Mouse (Mus musculus) spleen, embryonic (tissue): ENCODE measurements at regions not wholly inside any gene's neighbourhood (a gene's known extent, or its start where the extent isn't known, plus 50 kb on each side); places are given as distances from the start of the nearest gene placed in this dataset.

Experiments used
- CTCF ChIA-PET: fragments of 350-600 bp; sonication (Branson Sonifier 250); formaldehyde crosslinking; loops from one replicate; lab custom pipeline; 2022; lab: Charles Lee

DNA sequence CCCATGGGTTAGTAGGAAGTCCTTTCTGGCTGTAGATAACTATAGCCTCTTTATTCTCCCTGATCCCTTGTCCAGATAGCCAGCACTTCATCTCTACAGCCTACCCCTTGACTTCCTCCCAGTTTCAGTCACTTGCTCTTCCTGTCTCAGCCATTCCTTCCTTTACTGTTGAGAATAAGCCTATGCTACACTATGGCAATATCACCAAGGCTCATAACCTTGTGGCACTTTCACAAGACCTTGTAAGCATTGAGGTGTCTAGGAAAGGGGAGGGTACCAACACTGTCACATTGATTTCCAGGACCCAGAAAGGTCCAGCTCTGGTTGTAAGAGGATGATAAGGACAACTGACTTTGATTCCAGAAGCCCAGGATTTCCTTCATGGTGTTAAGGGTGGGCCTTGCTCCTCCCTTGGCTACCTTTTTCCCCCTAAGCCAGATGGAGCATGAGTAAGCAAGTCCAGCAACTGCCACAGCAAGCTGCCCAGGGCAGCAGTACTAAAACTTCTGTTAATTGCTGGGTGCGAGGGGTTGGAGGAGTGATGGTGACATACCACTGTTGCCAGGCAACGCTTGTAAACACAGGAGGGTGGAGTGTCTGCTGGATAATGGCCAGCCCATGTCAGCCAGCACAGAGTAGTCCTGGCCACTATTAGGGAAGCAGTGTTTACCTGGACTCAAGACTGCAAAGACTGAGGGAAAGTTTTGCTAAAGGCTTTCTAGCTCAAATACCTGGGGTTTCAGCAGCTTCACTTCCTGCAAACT is 75.7 kb downstream of the Ankrd16 start:
- CTCF ChIA-PET = interaction anchor here (0.6 kb wide), 2 partner anchors 86 to 1309 kb away, joined by 4 to 11 read pairs; no protein-coding TSS in a partner anchor

DNA sequence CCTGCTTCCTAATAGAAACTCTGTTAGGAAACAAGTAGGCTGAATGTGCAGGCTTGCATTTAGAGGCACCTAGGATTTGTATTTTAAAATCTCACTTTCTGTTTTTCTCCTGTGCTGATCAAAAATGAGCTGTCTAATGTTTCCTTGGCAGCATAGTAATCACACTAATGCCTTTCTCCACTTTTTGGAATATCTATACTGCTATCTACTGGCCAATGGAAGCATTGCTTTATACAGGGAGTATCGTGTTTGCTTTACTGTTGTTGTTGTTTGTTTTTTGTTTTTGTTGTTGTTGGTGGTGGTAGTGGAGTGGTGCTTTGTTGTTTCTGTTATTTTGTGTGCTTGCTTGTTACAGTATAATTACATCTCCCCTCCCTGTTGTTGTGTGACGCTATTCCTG is 92.3 kb downstream of the Ankrd16 start:
- CTCF ChIA-PET = no interaction called here

DNA sequence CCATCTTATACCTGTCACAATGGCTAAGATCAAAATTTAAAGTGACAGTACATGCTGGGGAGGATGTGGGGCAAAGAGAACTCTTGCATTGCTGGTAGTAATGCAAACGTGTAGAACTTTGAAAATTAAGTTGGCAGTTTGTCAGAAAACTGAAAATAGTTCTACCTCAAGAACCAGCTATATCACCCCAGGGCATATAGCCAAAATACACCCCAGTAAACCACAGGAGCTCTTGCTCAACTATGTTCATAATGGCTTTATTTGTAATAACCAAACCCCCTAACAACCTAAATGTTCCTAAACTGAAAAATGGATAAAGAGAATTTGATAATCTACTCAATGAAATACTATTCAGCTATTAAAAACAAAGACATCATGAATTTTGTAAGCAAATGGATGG is 102.3 kb downstream of the Ankrd16 start:
- CTCF ChIA-PET = no interaction called here

DNA sequence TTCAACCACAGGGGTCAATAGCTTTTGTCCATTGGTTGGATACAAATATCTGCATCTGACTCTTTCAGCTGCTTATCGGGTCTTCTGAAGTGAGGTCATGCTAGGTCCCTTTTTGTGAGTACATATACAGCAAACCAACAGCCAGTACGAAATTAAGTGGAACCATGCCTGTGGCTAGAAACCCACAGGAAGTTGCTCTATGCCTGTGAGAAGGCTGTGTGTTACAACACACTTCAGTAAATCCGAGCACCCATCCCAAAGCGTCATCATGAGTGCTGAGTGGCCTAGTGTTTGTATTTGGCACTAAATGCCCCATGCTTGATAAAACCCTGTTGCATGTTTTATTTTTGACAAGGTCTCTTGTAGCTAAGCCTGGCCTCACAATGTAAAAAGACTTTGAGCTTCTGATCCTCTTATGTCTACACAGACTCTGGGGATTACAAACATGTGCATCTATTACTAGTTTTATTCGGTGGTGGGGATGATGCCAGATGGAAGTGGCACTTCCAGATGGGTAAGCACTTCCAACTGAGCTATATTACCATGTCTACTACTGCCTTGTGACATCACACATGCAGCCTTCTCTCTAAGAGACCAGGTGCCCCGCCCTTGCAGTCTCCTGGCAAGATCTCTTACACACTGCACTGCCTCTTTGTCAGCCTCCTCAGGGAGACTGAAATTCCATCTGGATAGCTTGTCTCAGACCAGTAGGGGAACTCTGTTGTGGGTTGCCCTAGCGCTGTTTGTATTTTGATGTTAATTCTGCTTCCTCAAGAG is 117.3 kb downstream of the Ankrd16 start:
- CTCF ChIA-PET = interaction anchor here (0.6 kb wide), 1 partner anchor 1854 kb away, joined by 12 read pairs; no protein-coding TSS in a partner anchor

DNA sequence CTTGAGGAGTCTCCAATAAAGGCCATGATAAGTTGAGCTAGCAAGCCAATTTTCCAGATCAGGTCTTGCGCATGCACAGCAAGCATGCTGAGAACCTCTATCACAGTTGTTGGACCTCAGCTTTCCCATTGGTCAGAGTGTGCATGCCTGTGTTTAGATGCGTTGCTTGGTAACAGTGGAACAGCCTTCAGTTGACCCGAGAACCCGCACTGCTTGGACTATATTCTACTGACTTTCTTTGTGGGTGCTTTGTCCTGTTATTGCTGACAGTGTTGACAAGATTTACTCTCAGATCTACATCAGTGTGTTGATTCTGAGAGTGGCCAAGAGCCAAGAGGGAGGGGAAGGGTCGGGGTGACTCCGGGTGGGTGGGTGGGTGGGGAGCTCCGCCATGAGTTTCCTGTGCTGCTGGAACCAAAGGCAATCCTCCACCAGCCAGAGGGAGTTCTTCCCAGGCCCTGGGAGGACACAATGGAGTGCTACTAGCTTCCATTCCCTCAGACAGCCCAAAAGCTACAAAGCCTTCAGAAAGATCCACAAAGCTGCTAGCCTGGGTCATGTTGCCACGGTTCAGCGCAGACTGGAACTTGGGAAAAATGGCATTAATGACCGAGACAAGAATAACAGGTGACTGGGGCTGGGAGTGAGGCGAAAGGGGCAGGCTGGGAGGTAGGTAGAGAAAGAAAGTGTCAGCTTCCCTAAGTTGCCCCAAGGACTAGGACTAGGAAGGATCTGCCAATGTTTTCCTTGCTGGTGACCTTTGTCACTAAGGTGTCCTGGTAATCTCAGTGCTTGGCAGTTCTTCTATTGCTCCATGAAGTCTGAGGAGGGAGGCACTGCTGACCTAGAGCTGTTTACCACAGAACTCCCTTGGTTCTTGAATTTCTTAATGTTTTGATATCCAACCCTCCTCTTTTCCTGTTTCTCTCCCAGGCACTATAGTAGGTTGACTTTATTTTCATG is 122.3 kb downstream of the Ankrd16 start:
- CTCF ChIA-PET = no interaction called here

DNA sequence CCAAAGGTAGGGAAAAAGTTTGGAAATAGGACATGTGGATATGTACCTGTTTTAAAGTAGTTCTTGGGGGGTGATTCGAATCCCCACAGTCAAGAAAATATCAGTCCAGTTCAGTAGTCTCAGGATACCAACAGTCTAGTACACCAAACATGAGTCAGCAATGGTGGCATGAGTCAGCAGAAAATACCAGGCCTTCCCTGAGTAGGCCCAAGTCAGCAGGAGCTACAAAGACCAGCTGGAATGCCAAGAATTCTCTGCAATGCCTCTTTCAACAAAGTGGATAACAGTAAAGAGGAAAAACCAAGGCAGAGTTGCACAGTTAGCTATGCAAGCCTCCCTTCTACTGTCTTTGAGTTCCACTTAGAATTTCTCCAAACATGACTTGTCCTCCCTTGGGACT is 137.1 kb downstream of the Ankrd16 start:
- CTCF ChIA-PET = no interaction called here

DNA sequence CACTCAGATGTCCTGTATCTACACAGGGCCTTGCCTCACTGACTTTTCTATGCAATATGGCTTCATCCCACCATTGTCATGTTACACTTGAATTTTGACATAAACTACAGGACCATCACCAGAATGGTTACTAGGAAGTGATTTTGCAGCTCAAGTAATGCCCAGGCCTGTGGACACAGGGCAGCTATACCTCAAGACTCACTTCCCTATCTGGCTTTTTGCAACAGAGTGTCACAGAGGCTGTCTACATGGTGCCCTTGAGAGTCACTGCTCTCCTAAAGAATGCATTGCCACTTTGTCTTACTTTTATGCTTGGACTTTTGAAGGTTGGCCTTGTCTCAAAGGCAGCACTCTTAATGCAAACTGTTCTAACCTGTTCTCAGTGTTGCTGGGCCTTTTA is 139.7 kb downstream of the Ankrd16 start:
- CTCF ChIA-PET = no interaction called here

DNA sequence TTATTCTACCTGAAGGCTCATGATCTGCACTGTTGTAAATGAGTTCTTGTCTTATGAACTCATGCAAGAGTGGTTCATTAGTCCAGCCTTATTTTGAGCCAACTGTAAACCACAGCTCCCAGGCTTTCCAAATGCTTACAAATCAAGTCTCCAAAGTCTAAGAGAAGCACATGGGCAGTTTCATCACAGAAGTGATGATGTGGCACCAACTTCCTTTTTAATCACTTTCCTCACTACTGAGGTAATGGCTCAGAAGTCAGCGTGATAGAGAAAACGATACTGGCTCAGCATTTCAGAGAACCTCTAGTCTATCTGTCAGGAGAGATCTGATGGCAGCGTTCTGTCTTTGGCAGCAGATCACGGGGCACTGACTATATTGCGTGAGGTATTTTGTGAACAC is 140.4 kb downstream of the Ankrd16 start:
- CTCF ChIA-PET = interaction anchor here (0.6 kb wide), 1 partner anchor 1271 kb away, joined by 10 read pairs; no protein-coding TSS in a partner anchor

DNA sequence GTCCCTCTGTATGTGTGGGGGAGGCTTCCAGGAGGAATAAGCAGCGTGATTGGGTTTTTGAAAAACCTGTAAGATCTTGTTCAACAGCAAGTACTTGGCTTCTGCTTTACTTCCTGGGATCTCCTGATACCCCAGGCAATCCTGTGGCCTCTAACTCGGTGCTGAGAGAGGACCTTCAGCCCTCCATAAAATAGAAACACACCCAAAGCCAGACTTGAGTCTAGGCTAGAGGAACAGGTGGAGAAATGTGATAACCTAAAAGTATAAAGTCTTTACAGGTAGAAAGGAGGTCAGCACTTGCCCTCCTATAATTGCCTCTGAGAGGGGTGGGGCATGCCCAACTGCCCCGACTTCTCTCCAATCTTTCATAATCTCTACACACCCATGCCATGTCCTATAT is 183.1 kb downstream of the Ankrd16 start:
- CTCF ChIA-PET = no interaction called here

DNA sequence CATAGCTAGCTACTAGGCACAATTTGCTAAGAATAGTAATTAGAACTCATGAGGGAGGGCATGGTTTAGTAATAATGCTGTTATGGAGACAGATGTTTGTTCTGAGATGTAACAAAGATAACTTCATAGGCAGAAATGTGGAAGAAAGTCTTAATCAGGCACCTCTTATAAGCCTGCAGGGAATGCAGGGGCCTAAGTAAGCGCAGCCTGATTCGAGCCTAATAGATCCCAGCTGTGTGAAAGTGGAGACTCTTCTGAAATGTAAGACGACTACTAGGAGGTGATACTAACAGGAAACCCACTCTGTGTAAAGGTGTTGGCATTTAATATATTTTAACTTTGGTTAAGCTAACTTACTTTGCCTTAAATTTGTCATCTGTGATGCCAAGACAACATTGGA is 187.7 kb downstream of the Ankrd16 start:
- CTCF ChIA-PET = no interaction called here

DNA sequence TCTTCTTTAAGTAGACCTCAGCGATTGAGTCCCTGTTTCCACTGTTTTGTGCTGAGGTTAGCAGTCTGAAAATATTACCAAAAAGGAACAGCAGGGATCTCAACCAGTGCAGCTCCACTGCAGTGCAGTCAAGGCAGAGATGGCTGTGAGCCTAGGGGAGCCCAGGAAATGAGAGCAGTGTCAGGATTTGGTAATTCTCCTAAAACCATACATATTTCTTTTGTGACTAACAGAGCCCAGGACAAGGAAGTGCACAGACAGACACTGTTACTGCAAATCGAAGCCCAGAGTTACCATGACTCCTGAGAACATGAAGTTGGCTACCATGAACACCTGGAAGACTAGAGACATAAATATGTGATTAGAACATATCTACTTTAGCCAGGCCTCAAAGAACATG is 189.3 kb downstream of the Ankrd16 start:
- CTCF ChIA-PET = no interaction called here

DNA sequence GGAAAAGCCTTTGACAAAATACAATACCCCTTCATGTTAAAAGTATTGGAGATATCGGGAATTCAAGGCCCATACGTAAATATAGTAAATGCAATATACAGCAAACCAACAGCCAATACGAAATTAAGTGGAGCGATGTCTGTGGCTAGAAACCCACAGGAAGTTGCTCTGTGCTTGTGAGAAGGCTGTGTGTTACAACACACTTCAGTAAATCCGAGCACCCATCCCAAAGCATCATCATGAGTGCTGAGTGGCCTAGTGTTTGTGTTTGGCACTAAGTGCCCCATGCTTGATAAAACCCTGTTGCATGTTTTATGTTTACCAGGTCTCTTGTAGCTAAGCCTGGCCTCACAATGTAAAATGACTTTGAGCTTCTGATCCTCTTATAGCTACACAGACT is 194.3 kb downstream of the Ankrd16 start:
- CTCF ChIA-PET = no interaction called here

DNA sequence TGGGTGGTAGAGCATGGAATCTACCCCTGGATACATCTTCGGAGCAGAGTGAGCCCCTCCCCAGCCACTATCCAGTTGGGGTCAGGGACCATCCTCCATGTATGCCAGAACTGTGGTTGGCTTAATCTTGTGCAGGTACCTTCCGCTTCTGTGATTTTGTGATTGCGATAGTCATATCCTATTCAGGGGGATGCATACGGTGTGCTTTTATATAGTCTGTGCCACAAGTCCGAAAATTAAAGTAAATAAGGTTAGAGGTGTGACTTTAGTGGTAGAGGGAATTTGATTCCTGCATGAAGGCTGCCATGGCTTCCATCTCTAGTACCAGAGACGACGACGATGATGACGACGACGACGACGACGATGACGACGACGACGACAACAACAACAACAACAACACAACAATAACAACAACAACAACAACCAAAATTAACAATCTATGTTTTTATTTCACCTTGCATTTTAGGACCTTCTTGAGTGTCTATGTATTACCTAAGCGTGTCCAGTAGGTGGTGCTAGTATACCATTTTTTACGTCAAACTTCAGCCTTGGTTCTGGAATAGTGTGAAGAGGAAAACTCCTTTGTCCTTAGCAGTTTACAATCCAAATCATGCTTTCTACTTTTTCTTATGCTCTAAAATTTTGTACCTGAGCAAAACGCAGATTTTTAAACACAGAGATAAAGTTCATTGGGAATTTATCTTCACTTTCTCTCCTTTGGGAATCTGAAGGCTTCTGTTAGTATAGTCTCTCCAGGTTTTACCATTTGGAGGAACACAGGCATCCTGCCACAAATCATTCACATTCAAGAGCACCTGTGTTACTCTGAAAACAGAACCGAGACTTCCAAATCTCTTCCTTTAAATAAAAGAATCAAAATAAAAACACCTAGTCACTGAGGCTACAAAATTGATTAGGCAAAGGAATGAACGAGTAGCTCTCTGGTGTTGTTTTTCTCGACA is 224.5 kb downstream of the Ankrd16 start:
- CTCF ChIA-PET = no interaction called here

DNA sequence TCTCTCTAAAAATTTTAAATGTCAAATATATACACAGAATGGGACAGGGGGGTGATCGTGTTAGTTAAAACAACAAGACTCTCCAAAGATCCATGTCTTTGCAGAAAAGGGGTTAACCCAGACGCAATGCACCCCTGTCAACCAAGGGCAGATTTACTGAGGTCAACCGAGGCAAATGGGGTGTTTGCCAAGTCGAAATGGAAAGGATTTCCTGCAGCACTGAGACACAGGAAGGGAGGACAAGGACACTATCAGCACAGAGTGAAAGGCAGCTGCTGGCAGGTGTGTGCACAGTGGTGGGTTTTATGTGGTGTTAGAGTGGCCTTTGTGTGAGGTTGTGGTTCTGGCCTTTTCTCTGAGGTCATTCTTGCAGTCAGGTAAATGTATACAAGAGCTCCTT is 226.7 kb downstream of the Ankrd16 start:
- CTCF ChIA-PET = interaction anchor here (0.7 kb wide), 1 partner anchor 46 kb away, joined by 6 read pairs; no protein-coding TSS in a partner anchor

DNA sequence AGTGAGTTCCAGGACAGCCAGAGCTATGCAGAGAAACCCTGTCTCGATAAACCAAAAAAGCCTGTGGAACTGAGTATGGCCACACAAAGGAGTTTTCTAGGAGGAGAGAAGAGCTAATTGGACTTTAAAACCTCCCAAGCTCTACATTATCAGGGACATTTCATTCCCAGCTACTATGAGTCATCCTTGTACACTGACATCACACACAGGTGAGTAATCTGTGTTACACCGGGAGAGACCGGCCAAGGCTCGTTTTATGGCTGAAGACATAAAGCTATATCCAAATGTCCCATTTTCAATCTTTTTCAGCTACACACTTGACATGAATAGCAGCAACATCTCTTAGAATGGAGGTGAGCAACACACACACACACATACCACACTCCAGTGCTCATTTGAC is 229.5 kb downstream of the Ankrd16 start:
- CTCF ChIA-PET = no interaction called here

DNA sequence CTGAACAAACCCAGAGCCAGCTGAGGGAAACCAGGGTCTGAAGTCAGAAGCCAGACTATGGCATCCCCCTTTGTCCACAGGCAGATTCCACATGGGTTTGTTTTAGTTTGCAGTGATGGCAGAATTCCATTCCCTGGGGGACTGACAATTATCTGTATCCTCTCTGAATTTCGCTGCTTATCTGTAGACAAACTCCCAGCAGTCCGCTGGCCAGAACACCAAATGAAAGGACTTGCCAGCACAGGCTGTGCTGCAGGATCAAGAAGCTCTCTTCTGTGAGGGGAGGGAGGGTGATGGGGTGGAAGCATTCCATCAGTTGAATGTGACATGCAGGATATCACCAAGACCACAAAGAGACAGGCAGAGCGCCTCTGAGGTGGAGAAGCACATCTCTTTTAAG is 233.8 kb downstream of the Ankrd16 start:
- CTCF ChIA-PET = no interaction called here

DNA sequence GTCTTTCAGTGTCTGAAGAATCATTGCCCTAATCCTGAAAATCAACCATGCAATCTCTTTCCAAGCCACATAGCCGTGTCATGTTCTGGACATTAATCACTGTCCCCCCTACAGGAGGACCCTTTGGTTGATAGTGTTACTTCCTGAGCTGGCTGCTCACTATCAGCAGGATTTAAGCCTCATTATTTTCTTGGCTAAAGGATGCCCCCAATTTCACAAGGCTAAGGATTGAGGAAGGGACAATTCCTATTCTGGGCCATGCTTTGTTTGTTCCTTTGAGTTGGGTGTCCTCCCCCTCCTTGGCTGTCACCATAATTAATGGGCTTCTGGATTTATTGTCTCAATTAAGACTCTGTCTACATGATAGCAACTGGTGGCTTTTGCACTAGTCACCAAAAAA is 241.9 kb downstream of the Ankrd16 start:
- CTCF ChIA-PET = no interaction called here

DNA sequence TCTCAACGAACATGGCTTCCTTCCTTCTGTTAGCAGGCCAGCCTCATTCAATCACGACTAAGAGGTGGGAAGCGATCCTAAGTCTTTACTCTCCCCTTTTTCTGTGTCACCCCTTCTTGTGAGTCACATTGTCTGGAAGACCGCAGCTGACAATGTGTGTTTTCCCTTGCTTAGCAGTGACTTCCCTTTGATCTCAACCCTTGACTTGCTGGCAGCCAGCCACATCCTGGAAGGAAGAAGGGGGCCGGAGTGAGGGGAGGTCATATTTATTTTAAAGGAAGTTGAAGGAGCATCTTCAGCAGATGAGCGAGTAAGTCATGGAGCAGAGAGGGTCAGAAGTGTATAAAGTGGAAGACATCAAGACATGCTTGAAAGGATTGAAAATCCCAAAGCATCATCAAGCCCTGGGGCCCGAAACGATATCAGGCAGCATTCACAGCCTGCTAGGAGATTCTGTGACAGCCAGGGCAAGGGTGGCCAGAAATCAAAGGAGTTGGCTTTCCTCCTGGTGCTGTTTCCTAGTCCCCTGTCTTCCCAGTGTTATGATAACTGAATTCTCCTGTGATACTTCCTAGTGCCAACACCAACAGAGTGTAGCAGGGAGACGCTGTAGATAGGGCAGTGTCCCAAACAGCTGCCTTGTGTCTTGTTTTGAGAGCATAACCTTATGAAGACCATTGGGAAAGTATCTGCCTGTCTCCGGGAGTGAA is 245.9 kb downstream of the Ankrd16 start:
- CTCF ChIA-PET = no interaction called here

DNA sequence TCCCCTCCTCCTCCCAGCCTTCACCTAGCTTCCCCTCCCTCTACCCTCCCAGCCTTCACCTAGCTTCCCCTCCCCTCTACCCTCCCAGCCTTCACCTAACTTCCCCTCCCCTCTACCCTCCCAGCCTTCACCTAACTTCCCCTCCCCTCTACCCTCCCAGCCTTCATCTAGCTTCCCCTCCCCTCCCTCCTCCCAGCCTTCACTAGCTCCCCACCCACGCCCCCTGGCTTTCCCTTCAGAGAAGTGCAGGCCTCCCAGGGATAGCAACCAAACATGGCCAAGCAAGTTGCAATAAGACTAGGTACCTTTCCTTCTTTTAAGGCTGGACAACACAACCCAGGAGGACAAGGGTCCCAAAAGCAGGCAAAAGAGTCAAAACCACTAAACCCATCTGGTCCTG is 248.5 kb downstream of the Ankrd16 start:
- CTCF ChIA-PET = no interaction called here
